Mouse (Mus musculus) E14TG2a.4 (cell line): Measurements from ENCODE around the gene Bcl11a.

Experiments used
- CTCF ChIP-seq: conservative IDR thresholded peaks from 2 replicates; pipeline ENCODE4 v1.5.1; 2014; ENCODE audit warnings: low read length
- NANOG ChIP-seq: IDR thresholded peaks from 2 replicates; pipeline ENCODE4 v1.6.1; 2014; ENCODE audit warnings: borderline replicate concordance, low read length, mixed read lengths
- POU5F1 ChIP-seq: IDR thresholded peaks from 2 replicates; pipeline ENCODE4 v1.6.1; 2014; ENCODE audit warnings: low read length, borderline replicate concordance

DNA sequence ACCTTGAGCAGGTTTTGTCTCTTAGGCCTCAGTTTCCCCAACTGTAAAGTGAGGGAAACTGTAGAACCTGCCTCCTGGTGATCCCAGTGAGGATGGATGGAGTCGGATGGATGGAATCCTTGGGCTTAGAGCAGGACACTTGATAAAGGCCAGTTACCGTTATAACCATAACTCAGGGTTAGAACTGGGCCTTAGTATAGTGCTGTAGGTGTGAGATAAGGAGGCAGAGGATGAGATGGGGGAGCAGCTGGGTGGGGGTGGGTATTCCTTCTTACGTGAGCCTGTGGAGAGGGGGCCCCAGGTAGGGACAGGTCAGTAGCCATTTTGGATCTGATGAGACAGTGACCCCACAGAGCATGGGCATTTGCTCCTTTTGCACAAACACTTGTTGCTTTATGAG is 23.8 kb downstream of the Bcl11a start:
- no peak for TF ChIP-seq CTCF
- no peak for TF ChIP-seq POU5F1
- no peak for TF ChIP-seq NANOG
